Mouse (Mus musculus) kidney, embryonic 15.5 days (tissue): ENCODE results near the gene Tmem234. TPM values are rescaled to one million over a fixed set of nuclear protein-coding genes. Genes with fewer than 3 reads are reported as not detected.
A peak's percentile ranks its signal among the peaks of the same experiment; 100 is the strongest.

Experiments
- ATAC-seq: fragments of 200-750 bp; cut with Nextera tagmentation; replicated peaks from 2 replicates; pipeline ENCODE4 v1.8.0; 2017; ENCODE audit warnings: moderate TSS enrichment; ENCODE audit not compliant: low FRiP score
- H3K27ac ChIP-seq: fragments of 300-500 bp; sonication (generic); 2 replicates; pipeline ENCODE4 v1.5.1; 2015; ENCODE audit warnings: mild to moderate bottlenecking, inconsistent platforms
- H3K27me3 ChIP-seq: fragments of 300-500 bp; sonication (generic); 2 replicates; pipeline ENCODE4 v1.6.1; 2015; ENCODE audit warnings: inconsistent platforms
- H3K36me3 ChIP-seq: fragments of 300-500 bp; sonication (generic); 2 replicates; pipeline ENCODE4 v1.6.1; 2015; ENCODE audit warnings: inconsistent platforms
- H3K4me1 ChIP-seq: fragments of 300-500 bp; sonication (generic); 2 replicates; pipeline ENCODE4 v1.6.1; 2015; ENCODE audit warnings: inconsistent platforms
- H3K4me2 ChIP-seq: fragments of 300-500 bp; sonication (generic); 2 replicates; pipeline ENCODE4 v1.6.1; 2015; ENCODE audit warnings: moderate library complexity, mild to moderate bottlenecking, inconsistent platforms
- H3K4me3 ChIP-seq: fragments of 300-500 bp; sonication (generic); replicated peaks from 2 replicates; pipeline ENCODE4 v1.5.1; 2015; ENCODE audit warnings: mild to moderate bottlenecking, inconsistent platforms
- H3K9ac ChIP-seq: fragments of 300-500 bp; sonication (generic); 2 replicates; pipeline ENCODE4 v1.6.1; 2015; ENCODE audit warnings: mild to moderate bottlenecking, inconsistent platforms
- H3K9me3 ChIP-seq: fragments of 300-500 bp; sonication (generic); replicated peaks from 2 replicates; pipeline ENCODE4 v1.6.1; 2016; ENCODE audit warnings: inconsistent platforms
- WGBS: fragments of 180-500 bp; shearing (Covaris S2); methylation state at CpG from one replicate; pipeline ENCODE4 v1.1.7; 2015; ENCODE audit warnings: mixed read lengths; 5-methylcytosine and 5-hydroxymethylcytosine counted together
- polyA plus RNA-seq: library from polyadenylated mRNA; unstranded; fragments of >200 nt; fragmentation: Nextera tagmentation; extraction: Ambion mirVana; gene quantifications from 2 replicates; pipeline ENCODE4 v1.2.1, GENCODE M21; 2015

Tmem234 gene
- polyA plus RNA-seq, 1 experiment from 2014 or later, result 215 TPM

- no peak for ATAC-seq
- WGBS, result 75% methylated on average over 7 of the region's 7 CpGs
- H3K36me3 ChIP-seq, result peaks cover 22% of the 10 kb centered on the region
- no peak overlapping the region for H3K9ac ChIP-seq
- H3K4me1 ChIP-seq, result peaks cover 26% of the 10 kb centered on the region
- no peak overlapping the region for H3K4me3 ChIP-seq
- H3K27me3 ChIP-seq, result no peaks in the 10 kb centered on the region
- H3K27ac ChIP-seq, result no peak overlapping the region
- no peak overlapping the region for H3K4me2 ChIP-seq
- no peaks in the 10 kb centered on the region for H3K9me3 ChIP-seq
These were observed 16.7 kb downstream of the Tmem234 start for GRCm38 (mm10) chr4:129617121-129617641.

GRCm38 (mm10) chr4:129618031-129618430 lies 17.6 kb downstream of the Tmem234 start:
- peak overlapping the region; percentile 86 for H3K4me2 ChIP-seq

GRCm38 (mm10) chr4:129618786-129619691 lies 18.6 kb downstream of the Tmem234 start, which contains the start of gene Iqcc:
Gene Iqcc (minus strand): TSS chr4:129619099.
- peak; percentile 90 for ATAC-seq
- H3K27me3 ChIP-seq, result no peaks in the 10 kb centered on the region
- peaks cover 22% of the 10 kb centered on the region for H3K36me3 ChIP-seq
- WGBS, result 5% methylated on average over 44 of the region's 44 CpGs
- H3K9ac ChIP-seq, result peak within 1 kb of the TSS; percentile 76
- H3K4me3 ChIP-seq, result peak within 1 kb of the TSS; percentile 73
- H3K9me3 ChIP-seq, result no peaks in the 10 kb centered on the region
- peak within 1 kb of the TSS; percentile 88 for H3K27ac ChIP-seq
- H3K4me1 ChIP-seq, result peaks cover 37% of the 10 kb centered on the region
- H3K4me2 ChIP-seq, result peak within 1 kb of the TSS; percentile 86

More at GRCm38 (mm10) chr4:129618031-129618430, 17.6 kb downstream of the Tmem234 start:
- peaks cover 34% of the 10 kb centered on the region for H3K4me1 ChIP-seq
- H3K27ac ChIP-seq, result peak overlapping the region; percentile 88; the same call in 1 of the 2 replicates
- peak overlapping the region; percentile 76 for H3K9ac ChIP-seq
- 96% methylated on average over 5 of the region's 5 CpGs for WGBS
- no peaks in the 10 kb centered on the region for H3K9me3 ChIP-seq
- H3K27me3 ChIP-seq, result no peaks in the 10 kb centered on the region
- peak overlapping the region; percentile 73 for H3K4me3 ChIP-seq
- H3K36me3 ChIP-seq, result peaks cover 22% of the 10 kb centered on the region
- ATAC-seq, result no peak

GRCm38 (mm10) chr4:129620419-129621282 lies 20.2 kb downstream of the Tmem234 start:
- Histone ChIP-seq H3K27me3 (no peaks in the 10 kb centered on the region), H3K9ac (no peak overlapping the region), H3K9me3 (no peaks in the 10 kb centered on the region), H3K4me2 (peak overlapping the region; percentile 11; the same call in 1 of the 2 replicates), H3K4me3 (0 out of 2 replicates have a peak overlapping the region, but pooled peaks have one; percentile 3), H3K4me1 (peaks cover 51% of the 10 kb centered on the region), H3K27ac (peak overlapping the region; percentile 57), H3K36me3 (peaks cover 22% of the 10 kb centered on the region)
- WGBS, result 83% methylated on average over 11 of the region's 11 CpGs
- no peak for ATAC-seq

GRCm38 (mm10) chr4:129621283-129621841 lies 20.9 kb downstream of the Tmem234 start:
- Histone ChIP-seq H3K27me3 (no peaks in the 10 kb centered on the region), H3K27ac (peak overlapping the region; percentile 57), H3K9ac (no peak overlapping the region), H3K36me3 (peaks cover 22% of the 10 kb centered on the region), H3K4me2 (0 out of 2 replicates have a peak overlapping the region, but pooled peaks have one; percentile 11), H3K4me1 (peaks cover 56% of the 10 kb centered on the region), H3K9me3 (no peaks in the 10 kb centered on the region), H3K4me3 (0 out of 2 replicates have a peak overlapping the region, but pooled peaks have one; percentile 3)
- ATAC-seq, result no peak
- 71% methylated on average over 8 of the region's 8 CpGs for WGBS

- peak overlapping the region; percentile 81 for H3K4me2 ChIP-seq
- H3K36me3 ChIP-seq, result peaks cover 22% of the 10 kb centered on the region
- peaks cover 53% of the 10 kb centered on the region for H3K4me1 ChIP-seq
- 75% methylated on average over 11 of the region's 11 CpGs for WGBS
- H3K4me3 ChIP-seq, result peak overlapping the region; percentile 73
- H3K9me3 ChIP-seq, result no peaks in the 10 kb centered on the region
- H3K27me3 ChIP-seq, result no peaks in the 10 kb centered on the region
- H3K27ac ChIP-seq, result peak overlapping the region; percentile 51
- ATAC-seq, result no peak
- peak overlapping the region; percentile 76 for H3K9ac ChIP-seq
These were observed 21.8 kb downstream of the Tmem234 start for GRCm38 (mm10) chr4:129622120-129622802.

- H3K4me3 ChIP-seq, result peak overlapping the region; percentile 73
- 19% methylated on average over 8 of the region's 8 CpGs for WGBS
These were observed 22.5 kb downstream of the Tmem234 start for GRCm38 (mm10) chr4:129622803-129623535.

GRCm38 (mm10) chr4:129623681-129624091 lies 23.2 kb downstream of the Tmem234 start, which contains the start of gene Ccdc28b:
Gene Ccdc28b (minus strand): TSS chr4:129623947.
- Histone ChIP-seq H3K4me3 (peak within 1 kb of the TSS; percentile 73), H3K27me3 (no peaks in the 10 kb centered on the region), H3K9ac (peak within 1 kb of the TSS; percentile 76), H3K27ac (peak within 1 kb of the TSS; percentile 93), H3K36me3 (peaks cover 33% of the 10 kb centered on the region), H3K4me2 (peak within 1 kb of the TSS; percentile 81), H3K9me3 (no peaks in the 10 kb centered on the region), H3K4me1 (peaks cover 39% of the 10 kb centered on the region)
- 0% methylated on average over 10 of the region's 10 CpGs for WGBS
- ATAC-seq, result peak; percentile 9; the same call in 1 of the 2 replicates

More at GRCm38 (mm10) chr4:129622803-129623535, 22.5 kb downstream of the Tmem234 start:
- Histone ChIP-seq H3K27me3 (no peaks in the 10 kb centered on the region), H3K4me2 (peak overlapping the region; percentile 81), H3K4me1 (peaks cover 46% of the 10 kb centered on the region), H3K9ac (peak overlapping the region; percentile 76), H3K27ac (peak overlapping the region; percentile 93), H3K36me3 (peaks cover 26% of the 10 kb centered on the region), H3K9me3 (no peaks in the 10 kb centered on the region)
- no peak for ATAC-seq

- no peaks in the 10 kb centered on the region for H3K27me3 ChIP-seq
- under 1% methylated on average over 18 of the region's 18 CpGs for WGBS
- H3K4me3 ChIP-seq, result peak overlapping the region; percentile 73
- peaks cover 35% of the 10 kb centered on the region for H3K4me1 ChIP-seq
- H3K36me3 ChIP-seq, result peaks cover 40% of the 10 kb centered on the region
- H3K27ac ChIP-seq, result peak overlapping the region; percentile 93
- ATAC-seq, result peak; percentile 92
- H3K9me3 ChIP-seq, result no peaks in the 10 kb centered on the region
- peak overlapping the region; percentile 81 for H3K4me2 ChIP-seq
- peak overlapping the region; percentile 76 for H3K9ac ChIP-seq
These were observed 24.0 kb downstream of the Tmem234 start for GRCm38 (mm10) chr4:129624281-129625028.

GRCm38 (mm10) chr4:129625029-129625370 lies 24.5 kb downstream of the Tmem234 start:
- Histone ChIP-seq H3K27me3 (no peaks in the 10 kb centered on the region), H3K27ac (peak overlapping the region; percentile 93), H3K9me3 (no peaks in the 10 kb centered on the region), H3K9ac (peak overlapping the region; percentile 54), H3K4me1 (peaks cover 35% of the 10 kb centered on the region), H3K4me3 (peak overlapping the region; percentile 73), H3K4me2 (peak overlapping the region; percentile 81), H3K36me3 (peaks cover 46% of the 10 kb centered on the region)
- peak; percentile 20; the same call in 1 of the 2 replicates for ATAC-seq
- 0% methylated on average over 6 of the region's 6 CpGs for WGBS
